Mouse (Mus musculus) cerebellum, adult 2 months (tissue): Measurements from ENCODE around the gene Ugt1a9.

Experiments
- CTCF ChIP-seq: fragments of 200-500 bp; IDR thresholded peaks from 2 replicates; pipeline ENCODE4 v1.5.1; 2011; ENCODE audit warnings: low read depth, mild to moderate bottlenecking, control low read depth, low read length, moderate library complexity, borderline replicate concordance; ENCODE audit not compliant: insufficient read depth
- POLR2A ChIP-seq: fragments of 200-500 bp; IDR thresholded peaks from 2 replicates; pipeline ENCODE4 v1.6.1; 2011; ENCODE audit warnings: low read length, control low read depth, borderline replicate concordance; ENCODE audit not compliant: insufficient read depth

DNA sequence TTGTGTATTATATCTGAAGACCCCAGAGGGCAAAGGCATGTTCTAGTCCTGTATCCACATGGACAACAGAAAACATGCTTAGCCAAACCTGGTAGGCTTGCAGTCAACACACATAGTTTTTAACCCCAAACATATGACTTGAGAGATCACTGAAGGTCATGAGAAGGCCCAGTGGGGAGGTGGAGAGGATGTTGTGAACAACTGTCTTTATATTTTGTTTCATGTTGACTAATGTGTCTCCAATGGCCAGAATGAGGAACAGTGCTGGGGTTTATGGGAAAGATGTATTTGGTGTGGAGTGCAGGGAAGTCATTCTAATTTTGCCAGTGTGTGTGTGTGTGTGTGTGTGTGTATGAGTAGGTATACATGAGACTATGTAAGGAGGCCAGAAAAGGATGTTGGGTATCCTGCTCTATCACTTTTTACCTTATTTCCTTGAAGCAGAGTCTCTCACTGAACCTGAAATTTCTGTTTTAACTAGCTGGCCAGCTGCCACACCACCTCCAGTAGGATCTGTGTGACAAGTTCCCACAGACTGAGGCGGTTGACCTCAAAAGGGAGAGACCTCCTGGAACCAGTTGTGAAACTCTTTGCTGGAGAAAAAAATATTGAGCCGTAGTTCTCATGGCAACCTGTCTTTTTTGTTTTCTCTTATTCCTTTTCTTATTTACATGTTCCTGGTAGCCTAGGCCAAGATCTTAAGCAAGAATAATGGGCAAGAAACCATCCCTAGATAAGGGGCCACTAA is 153.6 kb downstream of the Ugt1a9 start:
- TF ChIP-seq POLR2A (no peak), CTCF (no peak)
